Mouse (Mus musculus) heart, adult 9 months (tissue): ENCODE data around the gene Myl6b.
A peak's percentile ranks its signal among the peaks of the same experiment; 100 is the strongest.

Experiments used
- DNase-seq, 2 experiments: peaks; one replicate each; pipeline ENCODE4 v3.0.0; 2022; ENCODE audit warnings: low spot score in 2 of 2

Myl6b gene

GRCm38 (mm10) chr10:128498590-128498989 lies at the start of gene Myl6b:
Gene Myl6b, minus strand, starts transcription at chr10:128498685.
- peak; percentile 98 for DNase-seq

GRCm38 (mm10) chr10:128547361-128548032 lies 49.0 kb upstream of the Myl6b start, which contains the start of gene Zc3h10:
Gene Zc3h10, minus strand, starts transcription at chr10:128547774.
- peak; percentile 96 to 98 for DNase-seq

DNA sequence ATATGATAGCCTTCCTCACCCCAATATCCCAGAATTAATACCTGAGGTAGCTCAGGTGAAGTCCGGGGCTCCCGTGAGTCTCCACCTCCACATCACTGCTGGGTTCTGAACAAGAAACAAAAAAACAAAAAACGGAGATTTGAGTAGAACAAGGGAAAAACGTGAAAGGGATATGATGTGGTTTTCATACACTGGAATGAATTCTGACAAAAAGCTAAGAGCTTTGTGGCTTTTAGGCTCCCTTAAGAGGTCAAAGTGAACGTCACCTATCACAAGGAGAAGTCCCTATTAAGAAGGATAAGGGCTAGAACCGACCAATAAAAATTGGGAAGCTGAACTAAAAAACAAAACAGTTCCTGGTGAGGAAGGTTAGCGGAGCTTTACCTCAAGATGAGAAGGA lies 48.3 kb upstream of the Myl6b start:
- peak in 1 of 2 experiments; percentile 13 for DNase-seq

- DNase-seq = peak; percentile 51 to 55
These were observed 47.9 kb upstream of the Myl6b start for GRCm38 (mm10) chr10:128546361-128546760.

- DNase-seq = no peak
These were observed 47.0 kb upstream of the Myl6b start for GRCm38 (mm10) chr10:128545570-128545898.

GRCm38 (mm10) chr10:128544674-128545569 lies 46.4 kb upstream of the Myl6b start:
- no peak for DNase-seq

GRCm38 (mm10) chr10:128544151-128544657 lies 45.7 kb upstream of the Myl6b start:
- no peak for DNase-seq

DNA sequence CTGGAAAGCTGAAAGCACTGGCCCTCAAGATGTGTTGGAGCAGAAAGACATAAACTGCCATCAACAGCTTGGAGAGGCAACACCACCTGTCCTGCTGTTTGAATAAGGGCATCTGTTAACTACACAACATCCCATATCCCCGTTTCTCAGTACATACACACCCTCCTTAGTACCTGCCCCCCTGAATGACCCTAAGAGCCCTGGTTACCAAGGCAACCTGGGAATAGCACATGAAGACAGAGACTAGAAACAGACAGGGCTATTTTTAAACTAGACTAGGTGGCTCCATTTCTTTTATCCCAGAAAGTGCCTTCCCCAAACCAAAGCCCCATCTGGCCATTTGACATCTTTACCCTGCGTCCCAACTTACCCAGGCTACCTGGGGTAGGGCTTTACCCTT lies 44.6 kb upstream of the Myl6b start:
- DNase-seq = no peak

DNA sequence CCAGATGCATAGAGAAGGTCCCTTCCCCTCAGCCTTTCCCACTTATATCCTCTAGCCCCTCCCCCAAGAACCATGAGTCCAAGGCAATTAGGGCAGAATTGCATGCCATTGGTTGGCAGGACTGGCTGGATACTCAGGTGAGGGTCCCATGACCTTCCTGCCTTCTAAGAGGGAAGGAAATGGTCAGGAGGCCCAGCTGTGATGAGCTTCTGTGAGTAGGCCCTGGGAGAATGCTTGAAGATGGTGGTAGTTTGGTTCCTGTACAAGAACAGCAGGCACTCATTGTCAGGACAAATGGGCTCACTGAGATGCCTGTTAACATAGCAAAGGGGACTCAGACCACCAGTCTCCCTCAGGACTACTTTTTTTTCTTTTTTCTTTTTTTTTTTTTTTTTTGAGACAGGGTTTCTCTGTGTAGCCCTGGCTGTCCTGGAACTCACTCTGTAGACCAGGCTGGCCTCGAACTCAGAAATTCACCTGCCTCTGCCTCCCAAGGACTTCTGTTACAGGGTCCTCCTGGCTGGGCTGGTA lies 39.9 kb upstream of the Myl6b start:
- no peak for DNase-seq

GRCm38 (mm10) chr10:128536266-128536940 lies 37.9 kb upstream of the Myl6b start:
- DNase-seq = peak; percentile 91 to 95

- no peak for DNase-seq
These were observed 37.3 kb upstream of the Myl6b start for GRCm38 (mm10) chr10:128535624-128536265.

DNA sequence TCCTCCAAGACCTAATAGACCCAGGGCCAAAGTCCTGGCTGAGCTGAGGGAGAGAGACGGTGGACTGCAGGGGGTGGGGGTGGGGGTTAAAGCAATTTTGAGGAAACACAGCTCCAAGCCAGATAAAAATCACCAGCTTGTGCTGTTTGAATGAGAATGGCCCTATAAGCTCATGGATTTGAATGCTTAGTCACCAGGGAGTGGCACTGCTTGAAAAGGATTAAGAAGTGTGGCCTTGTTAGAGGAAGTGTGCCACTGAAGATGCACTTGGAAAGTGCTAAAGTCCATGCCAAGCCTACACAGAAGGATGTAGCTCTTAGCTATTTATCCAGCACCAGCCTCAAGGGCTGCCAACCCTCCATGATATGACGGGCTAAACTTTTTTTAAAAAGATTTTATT lies 36.7 kb upstream of the Myl6b start:
- DNase-seq = no peak

DNA sequence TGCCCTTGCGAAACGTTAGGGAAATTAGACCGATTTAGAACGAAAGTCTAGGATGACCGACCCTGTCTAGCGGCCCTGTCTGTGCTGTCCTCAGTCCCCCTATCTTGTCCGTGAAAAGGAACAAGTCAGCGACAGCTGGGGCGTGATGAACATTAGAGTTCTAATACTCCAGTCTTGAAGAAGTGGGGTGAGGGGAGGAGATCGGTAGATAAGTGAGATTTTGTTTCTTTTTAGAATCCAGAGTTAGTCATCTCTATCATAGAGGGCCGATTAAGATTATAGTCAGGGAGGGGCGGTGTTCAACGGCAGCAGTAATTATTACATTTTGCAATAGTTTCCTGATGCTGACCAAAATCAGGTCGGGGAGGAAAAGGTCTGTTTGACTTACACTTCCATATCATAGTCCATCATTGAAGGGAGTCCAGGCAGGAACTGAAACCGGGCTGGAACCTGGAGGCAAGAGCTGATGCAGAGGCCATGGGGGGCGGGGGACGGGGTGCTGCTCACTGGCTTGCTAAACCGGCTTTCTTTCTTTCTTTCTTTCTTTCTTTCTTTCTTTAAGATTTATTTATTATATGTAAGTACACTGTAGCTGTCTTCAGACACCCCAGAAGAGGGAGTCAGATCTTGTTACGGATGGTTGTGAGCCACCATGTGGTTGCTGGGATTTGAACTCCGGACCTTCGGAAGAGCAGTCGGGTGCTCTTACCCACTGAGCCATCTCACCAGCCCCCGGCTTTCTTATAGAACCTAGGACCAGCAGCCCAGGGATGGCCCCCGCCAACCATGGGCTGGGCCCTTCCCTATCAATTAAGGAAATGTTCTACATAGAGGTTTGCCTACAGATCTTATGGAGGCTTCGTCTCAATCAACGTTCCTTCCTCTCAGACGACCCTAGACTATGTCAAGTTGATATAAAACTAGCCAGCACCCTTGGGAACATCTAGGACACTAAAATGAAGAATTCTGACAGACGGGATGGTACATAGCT lies 28.2 kb upstream of the Myl6b start:
- no peak for DNase-seq

DNA sequence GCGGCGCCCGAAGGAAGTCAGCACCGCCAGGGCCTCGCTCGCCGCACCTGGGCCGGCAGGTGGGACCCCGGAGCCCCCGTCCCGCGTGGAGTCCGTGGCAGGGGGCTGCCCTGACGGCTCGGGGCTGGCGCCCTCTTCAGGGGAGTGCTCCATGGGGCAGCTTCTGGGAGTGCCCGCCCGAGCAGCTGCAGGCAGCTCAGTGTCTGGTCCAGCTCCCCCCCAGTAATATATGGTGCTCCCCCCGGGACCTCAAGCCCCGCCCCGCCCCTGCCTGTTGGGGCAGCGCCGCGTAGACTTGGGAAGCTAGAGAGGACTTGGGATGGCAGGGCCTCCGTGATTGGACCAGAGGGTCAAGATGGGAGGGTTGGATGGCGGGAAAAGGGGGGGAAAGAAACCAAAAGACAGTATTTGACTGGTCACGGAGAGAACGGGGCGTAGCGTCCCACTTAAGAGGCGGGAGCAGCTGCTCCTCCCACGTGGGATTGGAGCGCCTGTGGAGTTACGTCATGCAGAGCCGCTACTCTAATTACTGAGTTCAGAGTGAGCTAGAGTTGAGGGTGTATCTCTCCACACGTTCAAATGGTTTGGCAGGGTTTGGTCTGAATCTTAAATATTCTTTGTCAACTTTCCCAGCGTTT lies 27.3 kb upstream of the Myl6b start, which contains the start of gene Esyt1:
TSS of gene Esyt1 (minus strand) at position 201 of the 638 bp plus-strand sequence.
- peak; percentile 98 to 99 for DNase-seq

- peak; percentile 42 to 52 for DNase-seq
These were observed 26.5 kb upstream of the Myl6b start for GRCm38 (mm10) chr10:128524732-128525662.

GRCm38 (mm10) chr10:128524111-128524731 lies 25.7 kb upstream of the Myl6b start:
- DNase-seq = no peak

DNA sequence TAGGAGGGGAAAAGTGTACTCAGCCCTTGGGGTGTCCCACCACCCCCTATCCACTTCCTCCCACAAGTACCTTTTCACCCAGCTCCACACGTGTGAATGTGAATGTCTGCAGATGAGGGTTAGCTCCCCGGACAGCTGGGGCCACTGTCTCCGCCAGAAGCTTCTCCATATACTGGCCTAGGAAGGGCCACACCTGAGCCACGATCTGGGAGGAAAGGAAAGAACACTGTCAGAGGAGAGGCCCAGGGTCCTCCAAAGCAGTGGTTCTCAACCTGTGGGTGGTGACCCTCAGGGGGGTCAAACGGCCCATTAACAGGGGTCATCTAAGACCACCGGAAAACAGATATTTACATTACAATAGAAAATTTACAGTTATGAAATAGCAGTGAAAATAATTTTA lies 23.9 kb upstream of the Myl6b start:
- DNase-seq = no peak

- no peak for DNase-seq
These were observed 22.1 kb upstream of the Myl6b start for GRCm38 (mm10) chr10:128520591-128520990.
